Mouse (Mus musculus): ENCODE results near the gene Shd. TPM values are rescaled to one million over a fixed set of nuclear protein-coding genes. Genes with fewer than 3 reads are reported as not detected.

The Shd gene
- total RNA-seq, 2 experiments from 2014 or later, result 34.0 to 42.4 TPM

- no peak for DNase-seq (ENCODE audit: low spot score in 2 of 2)
- intact Hi-C loops (cut with DNase I), result no loop called here
Observed at GRCm38 (mm10) chr17:55999794-56000499, 29.7 kb downstream of the Shd start.

GRCm38 (mm10) chr17:56003000-56003399, 32.7 kb downstream of the Shd start:
- no peak for DNase-seq (ENCODE audit: low spot score in 2 of 2)
- intact Hi-C loops (cut with DNase I), result no loop called here

- no peak for DNase-seq (ENCODE audit: low spot score in 2 of 2)
- intact Hi-C loops (cut with DNase I), result no loop called here
Observed at GRCm38 (mm10) chr17:56005415-56006061, 35.3 kb downstream of the Shd start, which contains the start of the genes Stap2 and Mpnd. Stap2 (minus strand) TSS chr17:56005584. Mpnd (plus strand) TSS chr17:56005711.

- intact Hi-C loops (cut with DNase I), result no loop called here
- DNase-seq (ENCODE audit: low spot score in 2 of 2), result no peak
Observed at GRCm38 (mm10) chr17:56006956-56007355, 36.7 kb downstream of the Shd start.

- DNase-seq (ENCODE audit: low spot score in 2 of 2), result no peak
- intact Hi-C loops (cut with DNase I), result loop anchor here (2.0 kb wide), 1 partner anchor 49 kb away; the partner anchor contains the start of gene Yju2
Observed at GRCm38 (mm10) chr17:56007444-56008355, 37.4 kb downstream of the Shd start.

GRCm38 (mm10) chr17:56008356-56009087, 38.3 kb downstream of the Shd start:
- intact Hi-C loops (cut with DNase I), result loop anchor here (2.0 kb wide), 1 partner anchor 50 kb away; the partner anchor contains the start of gene Yju2
- peak; percentile 91 to 93 for DNase-seq (ENCODE audit: low spot score in 2 of 2)

- peak; percentile 92 to 93 for DNase-seq (ENCODE audit: low spot score in 2 of 2)
Observed at GRCm38 (mm10) chr17:56009088-56009961, 39.1 kb downstream of the Shd start.

GRCm38 (mm10) chr17:56009962-56010240, 39.6 kb downstream of the Shd start:
- no peak for DNase-seq (ENCODE audit: low spot score in 2 of 2)
- intact Hi-C loops (cut with DNase I), result loop anchor here (2.0 to 5.0 kb wide), 2 partner anchors 33 to 51 kb away; partner anchors contain the start of gene Yju2

More at GRCm38 (mm10) chr17:56009088-56009961, 39.1 kb downstream of the Shd start:
- intact Hi-C loops (cut with DNase I), result loop anchor here (2.0 kb wide), 1 partner anchor 51 kb away; the partner anchor contains the start of gene Yju2

- DNase-seq (ENCODE audit: low spot score in 2 of 2), result no peak
- intact Hi-C loops (cut with DNase I), result loop anchor here (5.0 kb wide), 1 partner anchor 33 kb away; no protein-coding TSS in a partner anchor
Observed at GRCm38 (mm10) chr17:56010255-56010654, 40.0 kb downstream of the Shd start.

GRCm38 (mm10) chr17:56010681-56011080, 40.4 kb downstream of the Shd start:
- peak; percentile 64 to 75 for DNase-seq (ENCODE audit: low spot score in 2 of 2)
- intact Hi-C loops (cut with DNase I), result loop anchor here (5.0 kb wide), 1 partner anchor 33 kb away; no protein-coding TSS in a partner anchor

GRCm38 (mm10) chr17:56011441-56011840, 41.2 kb downstream of the Shd start:
- DNase-seq (ENCODE audit: low spot score in 2 of 2), result no peak
- intact Hi-C loops (cut with DNase I), result loop anchor here (5.0 kb wide), 1 partner anchor 34 kb away; no protein-coding TSS in a partner anchor

- intact Hi-C loops (cut with DNase I), result no loop called here
- no peak for DNase-seq (ENCODE audit: low spot score in 2 of 2)
Observed at GRCm38 (mm10) chr17:56015293-56015692, 45.0 kb downstream of the Shd start.

- intact Hi-C loops (cut with DNase I), result no loop called here
Observed at GRCm38 (mm10) chr17:56016382-56016781, 46.1 kb downstream of the Shd start.

GRCm38 (mm10) chr17:56016793-56017785, 46.8 kb downstream of the Shd start:
- intact Hi-C loops (cut with DNase I), result no loop called here

More at GRCm38 (mm10) chr17:56016382-56016781, 46.1 kb downstream of the Shd start:
- DNase-seq (ENCODE audit: low spot score in 2 of 2), result no peak

GRCm38 (mm10) chr17:56017848-56018247, 47.6 kb downstream of the Shd start:
- no peak for DNase-seq (ENCODE audit: low spot score in 2 of 2)
- intact Hi-C loops (cut with DNase I), result no loop called here

More at GRCm38 (mm10) chr17:56016793-56017785, 46.8 kb downstream of the Shd start:
- no peak for DNase-seq (ENCODE audit: low spot score in 2 of 2)

- intact Hi-C loops (cut with DNase I), result no loop called here
- DNase-seq (ENCODE audit: low spot score in 2 of 2), result peak; percentile 64 to 68
Observed at GRCm38 (mm10) chr17:56018347-56019131, 48.3 kb downstream of the Shd start.
